Mouse (Mus musculus) yolk sac, embryonic 10.5 days (tissue): ENCODE results near the gene Slc4a10.
A peak's percentile ranks its signal among the peaks of the same experiment; 100 is the strongest.
"Not testable (repeated sequence)": the region's sequence is repeated elsewhere in the genome, so short reads cannot be mapped to it uniquely, and the experiment has no call there.

Experiments used
- DNase-seq: peaks from one replicate; pipeline ENCODE4 v3.0.0-alpha.2; 2017; ENCODE audit warnings: low spot score

Gene Slc4a10

GRCm38 (mm10) chr2:62046421-62046845 lies at the start of gene Slc4a10:
TSS of gene Slc4a10 (plus strand) at chr2:62046462.
- no peak for DNase-seq

DNA sequence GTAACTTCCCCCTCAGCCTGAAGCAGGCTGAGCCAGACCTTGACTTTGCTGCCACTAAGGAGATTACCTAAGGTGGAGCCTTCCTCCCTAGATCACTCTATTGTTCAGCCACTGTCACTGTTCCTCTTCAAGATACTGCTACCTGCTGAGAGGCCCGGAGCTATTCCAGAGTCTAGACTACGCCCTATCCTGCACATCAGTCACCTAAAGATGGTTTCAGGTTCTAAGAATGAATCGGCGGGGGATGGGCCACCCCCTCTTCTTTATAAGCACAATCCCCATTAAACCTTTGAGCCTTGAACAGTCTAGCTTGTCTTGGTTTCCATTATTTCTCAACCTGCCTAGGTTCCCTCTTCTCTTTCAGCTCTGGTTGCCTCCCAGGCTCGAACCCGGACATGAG lies 45.0 kb upstream of the Slc4a10 start:
- DNase-seq: not testable (repeated sequence)

- DNase-seq: no peak
These were observed 28.1 kb upstream of the Slc4a10 start for GRCm38 (mm10) chr2:62018209-62018608.

DNA sequence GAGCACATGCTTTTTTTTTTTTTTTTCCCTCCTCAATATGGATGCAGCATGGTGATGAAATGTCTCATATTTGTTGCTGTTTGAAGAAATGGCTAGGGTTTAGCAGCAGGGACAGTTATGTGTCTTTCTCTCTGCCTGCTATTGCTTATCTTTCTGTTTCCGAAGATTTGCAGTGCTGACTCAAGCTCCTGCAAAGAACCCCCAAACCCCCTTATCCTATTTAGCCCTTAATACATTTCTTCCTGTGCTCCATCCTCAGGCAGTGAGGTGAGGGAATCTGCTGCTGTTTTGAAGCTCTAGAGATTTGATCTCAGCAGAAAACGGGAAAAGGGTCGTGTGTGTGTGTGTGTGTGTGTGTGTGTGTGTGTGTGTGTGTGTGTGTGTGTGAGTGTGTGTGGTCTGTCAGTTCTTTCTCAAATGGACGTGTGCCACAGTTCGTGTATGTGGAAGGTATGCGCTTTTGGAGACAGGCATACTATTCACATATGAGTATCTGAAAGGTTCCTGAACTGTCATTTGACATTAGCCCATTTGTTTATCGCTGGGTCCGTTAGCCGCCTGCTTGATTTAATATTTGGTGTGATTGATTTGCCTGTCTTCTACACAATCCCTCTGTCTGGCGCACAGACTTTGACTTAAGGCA lies 720 bp downstream of the Slc4a10 start:
- DNase-seq: no peak

- DNase-seq: peak; percentile 9
These were observed 1.3 kb downstream of the Slc4a10 start for GRCm38 (mm10) chr2:62047504-62048005.

- no peak for DNase-seq
These were observed 1.9 kb downstream of the Slc4a10 start for GRCm38 (mm10) chr2:62048116-62048515.

DNA sequence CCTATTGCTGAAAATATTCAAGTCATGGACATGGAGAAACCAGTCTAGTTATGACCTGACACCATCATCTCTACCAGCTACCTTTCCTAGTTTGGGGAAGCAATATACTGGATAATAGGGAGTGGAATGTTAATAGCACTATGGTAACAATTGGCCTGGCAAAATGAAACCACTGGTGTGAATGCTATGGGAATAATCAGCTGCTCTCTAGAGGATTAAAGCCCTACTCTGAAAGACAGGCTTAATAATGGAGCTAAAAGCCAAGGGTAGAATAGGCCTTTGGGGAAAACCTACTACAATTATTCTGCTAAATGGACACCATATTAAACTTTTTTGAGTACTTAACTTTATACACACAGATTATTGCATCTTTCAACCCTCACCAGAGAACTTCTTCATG lies 30.2 kb downstream of the Slc4a10 start:
- DNase-seq: no peak

DNA sequence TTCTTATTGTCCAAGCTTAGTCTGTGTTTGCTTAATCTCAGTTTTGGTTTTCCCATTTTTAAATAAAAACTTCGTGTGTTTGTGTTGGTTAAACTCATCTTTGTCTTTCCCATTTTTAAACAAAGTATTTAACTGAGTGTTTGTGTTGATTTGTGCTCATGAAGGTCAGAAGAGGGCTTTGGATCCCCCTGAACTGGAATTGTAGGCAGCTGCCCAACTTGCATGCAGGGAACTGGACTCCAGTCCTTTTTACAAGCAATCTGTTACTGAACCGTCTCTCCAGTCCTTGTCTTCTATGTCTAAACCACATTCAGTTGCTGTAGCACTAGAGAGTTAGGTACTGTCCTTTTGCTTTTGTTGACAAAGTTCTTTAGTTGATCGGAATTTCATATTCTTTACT lies 41.3 kb downstream of the Slc4a10 start:
- DNase-seq: no peak

DNA sequence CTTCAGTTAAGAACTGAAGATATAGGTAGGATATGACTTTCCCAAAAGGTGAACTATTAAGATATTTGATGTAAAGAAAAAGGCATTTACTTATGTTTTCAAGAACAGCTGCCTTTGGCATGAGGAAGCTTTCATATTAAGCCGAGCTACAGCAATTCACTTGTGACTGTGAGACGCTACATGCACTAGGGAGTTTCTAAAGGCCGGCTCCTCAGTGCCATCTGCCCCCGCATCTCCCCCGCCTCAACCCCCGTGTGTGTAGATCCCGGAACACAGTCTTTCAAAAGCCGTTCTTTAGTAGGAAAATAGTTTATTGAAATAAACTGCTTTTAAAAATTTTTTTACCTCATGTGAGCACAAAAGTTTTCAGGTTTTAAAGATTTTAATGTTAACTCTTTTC lies 42.5 kb downstream of the Slc4a10 start:
- DNase-seq: no peak

- DNase-seq: no peak
These were observed 42.9 kb downstream of the Slc4a10 start for GRCm38 (mm10) chr2:62089208-62089607.

DNA sequence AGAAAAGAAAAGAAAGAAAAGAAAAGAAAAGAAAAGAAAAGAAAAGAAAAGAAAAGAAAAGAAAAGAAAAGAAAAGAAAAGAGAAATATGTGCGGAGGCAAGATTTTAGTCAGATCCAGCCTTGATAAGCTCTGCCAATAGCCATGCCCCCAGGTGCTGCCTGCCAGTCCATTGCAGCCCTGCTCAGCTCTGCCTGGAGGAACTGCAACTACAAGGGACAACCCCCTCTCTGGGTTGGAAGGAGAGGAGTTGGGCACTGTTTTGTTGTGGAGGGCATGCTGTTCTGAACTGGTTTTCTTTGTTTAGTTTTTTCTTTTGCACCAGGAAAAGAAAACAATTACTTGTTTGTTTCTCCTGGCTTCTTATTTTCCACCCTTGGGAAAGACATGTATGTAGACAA lies 54.3 kb downstream of the Slc4a10 start:
- DNase-seq: no peak

GRCm38 (mm10) chr2:62115346-62115745 lies 69.1 kb downstream of the Slc4a10 start:
- DNase-seq: no peak

GRCm38 (mm10) chr2:62129975-62130374 lies 83.7 kb downstream of the Slc4a10 start:
- no peak for DNase-seq

DNA sequence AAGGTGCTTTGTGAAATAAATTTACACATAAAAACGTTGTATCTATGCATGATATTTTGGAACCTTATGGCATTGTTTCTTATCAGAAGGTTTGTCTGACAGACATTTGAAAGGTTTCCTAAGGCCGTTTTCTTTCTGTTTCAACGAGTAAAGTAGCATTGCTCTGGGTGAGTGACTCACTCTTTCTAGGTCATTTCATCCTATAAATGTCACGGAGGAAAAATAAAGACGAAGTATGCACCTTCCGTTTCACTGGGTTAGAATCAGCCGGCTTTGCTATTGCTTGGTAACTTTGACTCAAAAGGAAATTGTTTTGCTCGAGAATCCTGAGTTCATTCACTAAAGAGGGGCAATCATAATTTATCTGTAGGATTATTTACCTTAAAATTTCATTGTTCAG lies 88.6 kb downstream of the Slc4a10 start:
- no peak for DNase-seq

DNA sequence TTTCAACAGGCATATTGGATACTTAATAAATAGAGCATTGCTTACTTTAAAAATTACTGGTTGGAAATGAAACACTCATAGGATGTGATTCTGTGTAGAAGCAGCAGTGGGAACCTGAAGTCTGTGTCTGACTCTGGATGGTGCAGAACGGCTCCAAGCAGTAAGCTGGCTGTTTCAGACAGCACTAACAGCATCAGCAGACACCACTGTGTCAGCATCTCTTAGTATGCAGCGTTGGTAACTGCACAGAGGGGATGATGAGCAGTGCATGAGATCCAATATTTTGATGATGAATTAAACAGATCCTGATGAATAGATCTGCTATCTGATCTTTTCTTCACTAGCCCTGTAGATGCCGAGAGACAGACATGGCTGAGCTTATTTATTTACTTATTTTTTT lies 101.4 kb downstream of the Slc4a10 start:
- DNase-seq: no peak

GRCm38 (mm10) chr2:62149421-62149820 lies 103.2 kb downstream of the Slc4a10 start:
- no peak for DNase-seq

GRCm38 (mm10) chr2:62150830-62151229 lies 104.6 kb downstream of the Slc4a10 start:
- no peak for DNase-seq

DNA sequence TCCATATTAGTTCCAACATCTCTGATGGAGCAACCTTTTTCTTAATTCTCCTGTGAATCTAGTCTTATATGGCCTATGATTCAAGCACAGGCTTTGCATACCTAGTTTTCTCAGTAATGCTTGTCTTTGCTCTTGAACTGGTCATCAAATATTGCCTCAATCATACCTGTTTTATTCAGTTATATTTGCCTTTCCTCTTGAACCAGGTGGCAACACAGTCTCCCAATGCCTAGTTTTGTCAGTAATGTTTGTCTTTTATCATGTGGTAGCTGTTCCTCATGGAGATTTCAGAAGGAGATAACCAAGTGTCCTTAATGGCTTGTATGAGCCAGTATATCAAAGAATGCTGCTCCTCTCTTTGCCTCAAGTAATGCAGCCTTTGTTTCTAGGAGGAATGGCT lies 163.8 kb downstream of the Slc4a10 start:
- DNase-seq: no peak

- DNase-seq: no peak
These were observed 164.8 kb downstream of the Slc4a10 start for GRCm38 (mm10) chr2:62211106-62211505.

- no peak for DNase-seq
These were observed 181.3 kb downstream of the Slc4a10 start for GRCm38 (mm10) chr2:62227563-62227962.

DNA sequence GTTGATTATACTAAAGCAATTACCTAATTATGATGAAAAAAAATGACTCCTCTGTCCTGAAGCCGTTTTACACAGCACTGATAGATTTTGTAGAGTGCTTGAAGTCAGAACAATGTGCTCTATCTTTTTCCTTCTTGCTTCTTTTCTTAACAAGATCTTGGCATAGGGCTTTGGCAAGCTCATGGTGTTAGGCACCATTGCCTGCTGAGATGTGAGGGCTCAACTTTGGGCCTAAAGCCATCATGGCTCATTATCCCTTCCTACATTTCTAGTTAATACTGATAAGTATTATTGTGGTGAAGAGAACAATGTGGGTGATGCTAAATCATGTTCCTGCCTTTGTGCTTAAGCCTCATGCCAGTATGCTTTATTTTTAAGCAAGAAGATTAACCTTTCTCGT lies 185.0 kb downstream of the Slc4a10 start:
- DNase-seq: no peak

DNA sequence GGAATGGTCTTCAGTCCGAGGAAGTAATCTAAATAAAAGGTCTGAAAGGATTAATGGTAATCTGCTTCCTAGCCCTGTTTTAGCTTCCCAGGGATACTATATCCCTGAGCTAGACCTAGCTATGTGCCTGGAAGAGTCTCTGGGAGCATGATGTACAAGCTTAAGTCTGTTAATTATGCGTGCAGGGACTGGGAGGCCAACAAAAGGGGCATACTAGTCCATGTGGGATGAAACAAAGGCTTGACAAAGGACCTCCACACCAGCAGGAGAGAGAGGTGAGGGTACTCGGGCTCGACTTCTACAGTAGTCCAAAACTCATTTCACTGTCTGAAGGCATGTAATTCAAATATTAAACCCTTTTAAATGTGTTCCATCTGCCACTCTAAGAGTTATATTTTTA lies 197.9 kb downstream of the Slc4a10 start:
- DNase-seq: no peak

DNA sequence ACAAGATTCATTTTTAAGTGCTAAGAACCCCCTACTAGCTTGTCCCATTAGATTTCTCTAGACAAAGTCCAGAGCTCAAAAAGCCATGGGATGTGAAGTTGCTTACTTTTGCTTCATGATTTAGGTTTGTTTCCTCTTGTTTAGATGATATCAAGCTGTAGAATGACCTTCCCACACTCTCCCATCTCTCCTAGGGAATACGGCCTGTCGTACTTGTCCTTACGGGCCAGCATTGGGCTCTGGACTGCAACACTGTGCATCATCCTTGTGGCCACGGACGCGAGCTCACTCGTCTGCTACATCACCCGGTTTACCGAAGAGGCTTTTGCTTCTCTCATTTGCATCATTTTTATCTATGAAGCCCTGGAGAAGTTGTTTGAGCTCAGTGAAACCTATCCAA lies 222.2 kb downstream of the Slc4a10 start:
- no peak for DNase-seq

DNA sequence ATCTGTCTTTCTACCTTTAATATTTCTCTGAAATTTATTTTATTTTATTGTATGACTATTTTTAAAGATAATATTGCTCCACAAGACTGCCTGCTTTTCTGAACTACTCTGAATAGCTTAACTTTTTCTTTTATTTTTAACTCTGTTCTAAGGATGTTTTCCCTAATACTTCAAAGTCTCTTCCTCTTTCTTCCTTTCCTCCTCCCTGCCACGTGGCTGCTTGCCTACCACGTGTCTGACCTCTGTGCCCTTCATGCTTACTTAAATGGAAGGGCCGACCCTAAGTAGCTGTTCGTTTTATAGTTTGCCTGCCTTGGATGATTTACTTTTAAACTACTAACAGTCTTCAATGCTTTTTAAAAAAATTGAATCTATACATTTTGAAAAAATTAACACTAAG lies 225.6 kb downstream of the Slc4a10 start:
- no peak for DNase-seq
